Mouse (Mus musculus) macrophage (primary cell): Measurements from ENCODE around the gene Taf10. TPM values are rescaled to one million over a fixed set of nuclear protein-coding genes. Genes with fewer than 3 reads are reported as not detected.

ENCODE experiments used
- H3K27ac ChIP-seq: fragments of 350-480 bp; formaldehyde crosslinking; 2 replicates; pipeline ENCODE4 v1.9.0; 2021
- H3K36me3 ChIP-seq: fragments of 350-480 bp; formaldehyde crosslinking; 2 replicates; pipeline ENCODE4 v1.9.0; 2021; ENCODE audit errors: inconsistent target
- H3K4me3 ChIP-seq: fragments of 350-480 bp; formaldehyde crosslinking; 2 replicates; pipeline ENCODE4 v1.9.0; 2021; ENCODE audit errors: inconsistent target
- H3K79me2 ChIP-seq: fragments of 350-480 bp; formaldehyde crosslinking; 2 replicates; pipeline ENCODE4 v1.9.0; 2021; ENCODE audit errors: inconsistent target
- WGBS: methylation state at CpG from one replicate; pipeline ENCODE4 v1.1.7; 2026; ENCODE audit warnings: inconsistent platforms; ENCODE audit not compliant: missing documents; 5-methylcytosine and 5-hydroxymethylcytosine counted together
- polyA plus RNA-seq: library from polyadenylated mRNA; stranded (reverse); fragments of 250-400 nt; gene quantifications from 3 replicates; pipeline ENCODE4 v1.2.4, GENCODE M21; 2018; ENCODE audit warnings: inconsistent platforms
- total RNA-seq, 78 experiments: library from RNA; depleted of rRNA; stranded (reverse); fragments of 250-400 nt; gene quantifications; 1 replicate in 9 of 78; 2 replicates in 24 of 78; 3 replicates in 43 of 78; 4 replicates in 2 of 78; pipeline ENCODE4 v1.2.4; 2018; ENCODE audit warnings: inconsistent platforms in 56 of 78

Taf10 gene
- 10 to 100 TPM in 20 of 26 experiments, 1 to 10 TPM in 6; 3.5 to 29.9 (median 15.4) TPM for total RNA-seq (2018; cell fraction: chromatin; rRNA removed)
- 100 to 1,000 TPM; 114 to 195 (median 148) TPM for total RNA-seq (2018; cell fraction: cytosol; rRNA removed)
- total RNA-seq (2018; cell fraction: nucleus; rRNA removed): 10 to 100 TPM; 17.3 to 50.6 (median 30.9) TPM
- 97.6 to 148 TPM (median 122 TPM) in 3 replicates for polyA plus RNA-seq

- peaks cover 37% of the 10 kb centered on the region for H3K79me2 ChIP-seq
- peak within 1 kb of the TSS; percentile 38 for H3K27ac ChIP-seq
- H3K4me3 ChIP-seq: peak within 1 kb of the TSS; percentile 63
- peaks cover 51% of the 10 kb centered on the region for H3K36me3 ChIP-seq
- WGBS: under 1% methylated on average over 49 of the region's 67 CpGs
Observed at GRCm38 (mm10) chr7:105743926-105744590, at the start of gene Taf10. Taf10 (minus strand) TSS chr7:105744361.

GRCm38 (mm10) chr7:105793701-105794100 is 49.5 kb upstream of the Taf10 start:
- Histone ChIP-seq H3K79me2 (no peaks in the 10 kb centered on the region), H3K27ac (no peak overlapping the region), H3K36me3 (no peaks in the 10 kb centered on the region), H3K4me3 (no peak overlapping the region)
- WGBS: 87% methylated on average over 7 of the region's 7 CpGs

GRCm38 (mm10) chr7:105791147-105791546 is 47.0 kb upstream of the Taf10 start:
- 100% methylated on average over 1 of the region's 1 CpGs for WGBS
- H3K36me3 ChIP-seq: no peaks in the 10 kb centered on the region
- H3K27ac ChIP-seq: no peak overlapping the region

GRCm38 (mm10) chr7:105787285-105788140 is 43.4 kb upstream of the Taf10 start, which contains the start of gene Dchs1:
Dchs1 (minus strand) TSS chr7:105787654.
- no peak within 1 kb of the TSS for H3K27ac ChIP-seq
- no peaks in the 10 kb centered on the region for H3K36me3 ChIP-seq
- H3K79me2 ChIP-seq: no peaks in the 10 kb centered on the region
- WGBS: 1% methylated on average over 42 of the region's 97 CpGs
- H3K4me3 ChIP-seq: no peak within 1 kb of the TSS

More at GRCm38 (mm10) chr7:105791147-105791546, 47.0 kb upstream of the Taf10 start:
- no peak overlapping the region for H3K4me3 ChIP-seq
- H3K79me2 ChIP-seq: no peaks in the 10 kb centered on the region

- Histone ChIP-seq H3K36me3 (no peaks in the 10 kb centered on the region), H3K4me3 (no peak overlapping the region), H3K27ac (no peak overlapping the region), H3K79me2 (no peaks in the 10 kb centered on the region)
- WGBS: 61% methylated on average over 8 of the region's 20 CpGs
Observed at GRCm38 (mm10) chr7:105786506-105787284, 42.5 kb upstream of the Taf10 start.

- Histone ChIP-seq H3K79me2 (no peaks in the 10 kb centered on the region), H3K4me3 (no peak overlapping the region), H3K36me3 (no peaks in the 10 kb centered on the region), H3K27ac (no peak overlapping the region)
- 81% methylated on average over 4 of the region's 4 CpGs for WGBS
Observed at GRCm38 (mm10) chr7:105784556-105784955, 40.4 kb upstream of the Taf10 start.

GRCm38 (mm10) chr7:105783861-105784260 is 39.7 kb upstream of the Taf10 start:
- Histone ChIP-seq H3K36me3 (no peaks in the 10 kb centered on the region), H3K79me2 (no peaks in the 10 kb centered on the region), H3K4me3 (no peak overlapping the region), H3K27ac (no peak overlapping the region)
- 76% methylated on average over 4 of the region's 4 CpGs for WGBS

- Histone ChIP-seq H3K27ac (peak overlapping the region; percentile 72), H3K4me3 (no peak overlapping the region)
Observed at GRCm38 (mm10) chr7:105778553-105779265, 34.5 kb upstream of the Taf10 start.

GRCm38 (mm10) chr7:105777797-105778552 is 33.8 kb upstream of the Taf10 start:
- Histone ChIP-seq H3K27ac (peak overlapping the region; percentile 72), H3K4me3 (no peak overlapping the region), H3K79me2 (no peaks in the 10 kb centered on the region), H3K36me3 (no peaks in the 10 kb centered on the region)
- 19% methylated on average over 13 of the region's 13 CpGs for WGBS

More at GRCm38 (mm10) chr7:105778553-105779265, 34.5 kb upstream of the Taf10 start:
- WGBS: 26% methylated on average over 4 of the region's 4 CpGs
- Histone ChIP-seq H3K36me3 (no peaks in the 10 kb centered on the region), H3K79me2 (no peaks in the 10 kb centered on the region)

- no peaks in the 10 kb centered on the region for H3K36me3 ChIP-seq
- WGBS: 88% methylated on average over 1 of the region's 1 CpGs
- H3K79me2 ChIP-seq: no peaks in the 10 kb centered on the region
- peak overlapping the region; percentile 72 for H3K27ac ChIP-seq
- H3K4me3 ChIP-seq: no peak overlapping the region
Observed at GRCm38 (mm10) chr7:105777316-105777715, 33.2 kb upstream of the Taf10 start.

- H3K79me2 ChIP-seq: no peaks in the 10 kb centered on the region
- 96% methylated on average over 2 of the region's 2 CpGs for WGBS
- H3K27ac ChIP-seq: no peak overlapping the region
- H3K4me3 ChIP-seq: no peak overlapping the region
- no peaks in the 10 kb centered on the region for H3K36me3 ChIP-seq
Observed at GRCm38 (mm10) chr7:105776026-105776425, 31.9 kb upstream of the Taf10 start.

- no peaks in the 10 kb centered on the region for H3K79me2 ChIP-seq
- H3K27ac ChIP-seq: no peak overlapping the region
- WGBS: 80% methylated on average over 8 of the region's 8 CpGs
- H3K4me3 ChIP-seq: no peak overlapping the region
- no peaks in the 10 kb centered on the region for H3K36me3 ChIP-seq
Observed at GRCm38 (mm10) chr7:105774661-105775060, 30.5 kb upstream of the Taf10 start.

- Histone ChIP-seq H3K4me3 (no peak overlapping the region), H3K36me3 (no peaks in the 10 kb centered on the region), H3K27ac (no peak overlapping the region), H3K79me2 (no peaks in the 10 kb centered on the region)
- 94% methylated on average over 5 of the region's 5 CpGs for WGBS
Observed at GRCm38 (mm10) chr7:105773041-105773440, 28.9 kb upstream of the Taf10 start.
